Mouse (Mus musculus): ENCODE measurements around the gene Gpc5. TPM values are rescaled to one million over a fixed set of nuclear protein-coding genes. Genes with fewer than 3 reads are reported as not detected.

Gene Gpc5
- polyA plus RNA-seq, 1 experiment from 2014 or later: 10.4 TPM

GRCm38 (mm10) chr14:116212029-116212428, 1120.0 kb downstream of the Gpc5 start:
- no peaks in the 10 kb centered on the region for H3K36me3 ChIP-seq (ENCODE audit: control insufficient read depth, insufficient read depth, low read length)
- H3K4me3 ChIP-seq (ENCODE audit: low read depth, low read length): no peak overlapping the region
- no peak overlapping the region for H3K27ac ChIP-seq (ENCODE audit: low read length)
- ATAC-seq: no peak
- H3K4me1 ChIP-seq (ENCODE audit: control insufficient read depth, insufficient read depth, low read length): no peaks in the 10 kb centered on the region
- H3K27me3 ChIP-seq (ENCODE audit: control insufficient read depth, insufficient read depth, low read depth, low read length): no peaks in the 10 kb centered on the region
- H3K9ac ChIP-seq (ENCODE audit: low read depth, low read length): no peak overlapping the region
- H3K4me2 ChIP-seq (ENCODE audit: low read length): no peak overlapping the region
- no peaks in the 10 kb centered on the region for H3K9me3 ChIP-seq (replicated peaks; ENCODE audit: control insufficient read depth, low read length, poor library complexity, severe bottlenecking)

GRCm38 (mm10) chr14:116258126-116258525, 1166.1 kb downstream of the Gpc5 start:
- no peak overlapping the region for H3K4me2 ChIP-seq (ENCODE audit: low read length)
- H3K4me3 ChIP-seq (ENCODE audit: low read depth, low read length): no peak overlapping the region
- H3K9me3 ChIP-seq (replicated peaks; ENCODE audit: control insufficient read depth, low read length, poor library complexity, severe bottlenecking): no peaks in the 10 kb centered on the region
- H3K4me1 ChIP-seq (ENCODE audit: control insufficient read depth, insufficient read depth, low read length): no peaks in the 10 kb centered on the region
- H3K27me3 ChIP-seq (ENCODE audit: control insufficient read depth, insufficient read depth, low read depth, low read length): no peaks in the 10 kb centered on the region
- H3K36me3 ChIP-seq (ENCODE audit: control insufficient read depth, insufficient read depth, low read length): no peaks in the 10 kb centered on the region
- no peak overlapping the region for H3K9ac ChIP-seq (ENCODE audit: low read depth, low read length)
- ATAC-seq: no peak
- 100% methylated on average over 1 of the region's 1 CpGs for WGBS
- H3K27ac ChIP-seq (ENCODE audit: low read length): no peak overlapping the region

GRCm38 (mm10) chr14:116308541-116308940, 1216.5 kb downstream of the Gpc5 start:
- no peak overlapping the region for H3K9ac ChIP-seq (ENCODE audit: low read depth, low read length)
- WGBS: 98% methylated on average over 2 of the region's 2 CpGs
- H3K27me3 ChIP-seq (ENCODE audit: control insufficient read depth, insufficient read depth, low read depth, low read length): no peaks in the 10 kb centered on the region
- no peaks in the 10 kb centered on the region for H3K4me1 ChIP-seq (ENCODE audit: control insufficient read depth, insufficient read depth, low read length)
- ATAC-seq: no peak
- H3K36me3 ChIP-seq (ENCODE audit: control insufficient read depth, insufficient read depth, low read length): no peaks in the 10 kb centered on the region
- H3K27ac ChIP-seq (ENCODE audit: low read length): no peak overlapping the region
- H3K9me3 ChIP-seq (replicated peaks; ENCODE audit: control insufficient read depth, low read length, poor library complexity, severe bottlenecking): no peaks in the 10 kb centered on the region
- no peak overlapping the region for H3K4me2 ChIP-seq (ENCODE audit: low read length)
- H3K4me3 ChIP-seq (ENCODE audit: low read depth, low read length): no peak overlapping the region

- Histone ChIP-seq H3K9me3 (replicated peaks; ENCODE audit: control insufficient read depth, low read length, poor library complexity, severe bottlenecking) (no peaks in the 10 kb centered on the region), H3K27me3 (ENCODE audit: control insufficient read depth, insufficient read depth, low read depth, low read length) (no peaks in the 10 kb centered on the region), H3K4me3 (ENCODE audit: low read depth, low read length) (no peak overlapping the region), H3K4me1 (ENCODE audit: control insufficient read depth, insufficient read depth, low read length) (no peaks in the 10 kb centered on the region), H3K9ac (ENCODE audit: low read depth, low read length) (no peak overlapping the region), H3K4me2 (ENCODE audit: low read length) (no peak overlapping the region), H3K36me3 (ENCODE audit: control insufficient read depth, insufficient read depth, low read length) (no peaks in the 10 kb centered on the region), H3K27ac (ENCODE audit: low read length) (no peak overlapping the region)
- no peak for ATAC-seq
These were observed 1225.5 kb downstream of the Gpc5 start for GRCm38 (mm10) chr14:116317491-116317890.

- no peak for ATAC-seq
- Histone ChIP-seq H3K9ac (ENCODE audit: low read depth, low read length) (no peak overlapping the region), H3K27ac (ENCODE audit: low read length) (no peak overlapping the region), H3K4me2 (ENCODE audit: low read length) (no peak overlapping the region), H3K4me3 (ENCODE audit: low read depth, low read length) (no peak overlapping the region), H3K27me3 (ENCODE audit: control insufficient read depth, insufficient read depth, low read depth, low read length) (no peaks in the 10 kb centered on the region), H3K36me3 (ENCODE audit: control insufficient read depth, insufficient read depth, low read length) (no peaks in the 10 kb centered on the region), H3K9me3 (replicated peaks; ENCODE audit: control insufficient read depth, low read length, poor library complexity, severe bottlenecking) (no peaks in the 10 kb centered on the region), H3K4me1 (ENCODE audit: control insufficient read depth, insufficient read depth, low read length) (no peaks in the 10 kb centered on the region)
- WGBS: 79% methylated on average over 4 of the region's 4 CpGs
These were observed 1244.2 kb downstream of the Gpc5 start for GRCm38 (mm10) chr14:116336182-116336581.

GRCm38 (mm10) chr14:116338395-116338794, 1246.4 kb downstream of the Gpc5 start:
- Histone ChIP-seq H3K27me3 (ENCODE audit: control insufficient read depth, insufficient read depth, low read depth, low read length) (no peaks in the 10 kb centered on the region), H3K9ac (ENCODE audit: low read depth, low read length) (no peak overlapping the region), H3K36me3 (ENCODE audit: control insufficient read depth, insufficient read depth, low read length) (no peaks in the 10 kb centered on the region), H3K4me2 (ENCODE audit: low read length) (no peak overlapping the region), H3K27ac (ENCODE audit: low read length) (no peak overlapping the region), H3K9me3 (replicated peaks; ENCODE audit: control insufficient read depth, low read length, poor library complexity, severe bottlenecking) (no peaks in the 10 kb centered on the region), H3K4me3 (ENCODE audit: low read depth, low read length) (no peak overlapping the region), H3K4me1 (ENCODE audit: control insufficient read depth, insufficient read depth, low read length) (no peaks in the 10 kb centered on the region)
- ATAC-seq: no peak
- WGBS: 90% methylated on average over 3 of the region's 3 CpGs

GRCm38 (mm10) chr14:116348560-116348959, 1256.5 kb downstream of the Gpc5 start:
- Histone ChIP-seq H3K9ac (ENCODE audit: low read depth, low read length) (no peak overlapping the region), H3K4me3 (ENCODE audit: low read depth, low read length) (no peak overlapping the region), H3K27me3 (ENCODE audit: control insufficient read depth, insufficient read depth, low read depth, low read length) (no peaks in the 10 kb centered on the region), H3K36me3 (ENCODE audit: control insufficient read depth, insufficient read depth, low read length) (no peaks in the 10 kb centered on the region), H3K9me3 (replicated peaks; ENCODE audit: control insufficient read depth, low read length, poor library complexity, severe bottlenecking) (no peaks in the 10 kb centered on the region), H3K27ac (ENCODE audit: low read length) (no peak overlapping the region), H3K4me1 (ENCODE audit: control insufficient read depth, insufficient read depth, low read length) (no peaks in the 10 kb centered on the region), H3K4me2 (ENCODE audit: low read length) (no peak overlapping the region)
- 72% methylated on average over 3 of the region's 3 CpGs for WGBS
- ATAC-seq: no peak

- no peaks in the 10 kb centered on the region for H3K36me3 ChIP-seq (ENCODE audit: control insufficient read depth, insufficient read depth, low read length)
- no peaks in the 10 kb centered on the region for H3K4me1 ChIP-seq (ENCODE audit: control insufficient read depth, insufficient read depth, low read length)
- WGBS: 52% methylated on average over 2 of the region's 2 CpGs
- no peaks in the 10 kb centered on the region for H3K27me3 ChIP-seq (ENCODE audit: control insufficient read depth, insufficient read depth, low read depth, low read length)
- H3K4me2 ChIP-seq (ENCODE audit: low read length): no peak overlapping the region
- H3K4me3 ChIP-seq (ENCODE audit: low read depth, low read length): no peak overlapping the region
- no peak for ATAC-seq
- H3K9ac ChIP-seq (ENCODE audit: low read depth, low read length): no peak overlapping the region
- H3K27ac ChIP-seq (ENCODE audit: low read length): no peak overlapping the region
- H3K9me3 ChIP-seq (replicated peaks; ENCODE audit: control insufficient read depth, low read length, poor library complexity, severe bottlenecking): 0 out of 2 replicates have a peak, but pooled peaks cover 2% of the 10 kb centered on the region
These were observed 1292.6 kb downstream of the Gpc5 start for GRCm38 (mm10) chr14:116384602-116385001.

- H3K27me3 ChIP-seq (ENCODE audit: control insufficient read depth, insufficient read depth, low read depth, low read length): no peaks in the 10 kb centered on the region
- no peak overlapping the region for H3K4me3 ChIP-seq (ENCODE audit: low read depth, low read length)
- no peak overlapping the region for H3K4me2 ChIP-seq (ENCODE audit: low read length)
- H3K9me3 ChIP-seq (replicated peaks; ENCODE audit: control insufficient read depth, low read length, poor library complexity, severe bottlenecking): no peaks in the 10 kb centered on the region
- no peak for ATAC-seq
- H3K9ac ChIP-seq (ENCODE audit: low read depth, low read length): no peak overlapping the region
- H3K27ac ChIP-seq (ENCODE audit: low read length): no peak overlapping the region
- H3K4me1 ChIP-seq (ENCODE audit: control insufficient read depth, insufficient read depth, low read length): no peaks in the 10 kb centered on the region
- WGBS: 87% methylated on average over 3 of the region's 3 CpGs
- no peaks in the 10 kb centered on the region for H3K36me3 ChIP-seq (ENCODE audit: control insufficient read depth, insufficient read depth, low read length)
These were observed 1323.5 kb downstream of the Gpc5 start for GRCm38 (mm10) chr14:116415511-116415910.

GRCm38 (mm10) chr14:116448219-116448618, 1356.2 kb downstream of the Gpc5 start:
- H3K27ac ChIP-seq (ENCODE audit: low read length): no peak overlapping the region
- no peaks in the 10 kb centered on the region for H3K4me1 ChIP-seq (ENCODE audit: control insufficient read depth, insufficient read depth, low read length)
- H3K4me3 ChIP-seq (ENCODE audit: low read depth, low read length): no peak overlapping the region
- H3K27me3 ChIP-seq (ENCODE audit: control insufficient read depth, insufficient read depth, low read depth, low read length): no peaks in the 10 kb centered on the region
- H3K9me3 ChIP-seq (replicated peaks; ENCODE audit: control insufficient read depth, low read length, poor library complexity, severe bottlenecking): no peaks in the 10 kb centered on the region
- no peaks in the 10 kb centered on the region for H3K36me3 ChIP-seq (ENCODE audit: control insufficient read depth, insufficient read depth, low read length)
- ATAC-seq: no peak
- no peak overlapping the region for H3K4me2 ChIP-seq (ENCODE audit: low read length)
- no peak overlapping the region for H3K9ac ChIP-seq (ENCODE audit: low read depth, low read length)
- WGBS: 72% methylated on average over 4 of the region's 4 CpGs
